Mouse (Mus musculus) myocyte (in vitro differentiated cells): ENCODE data around the gene Phgr1. TPM values are rescaled to one million over a fixed set of nuclear protein-coding genes. Genes with fewer than 3 reads are reported as not detected.

Experiments used
- H3K27me3 ChIP-seq: one replicate; pipeline ENCODE4 v1.6.1; 2011; ENCODE audit not compliant: control insufficient read depth, insufficient read depth, insufficient read length
- H3K36me3 ChIP-seq: one replicate; pipeline ENCODE4 v1.6.1; 2011; ENCODE audit not compliant: control insufficient read depth, insufficient read depth
- H3K4me2 ChIP-seq: one replicate; pipeline ENCODE4 v1.6.1; 2011; ENCODE audit warnings: low read depth, control low read depth
- H3K4me3 ChIP-seq: one replicate; pipeline ENCODE4 v1.5.1; 2011; ENCODE audit warnings: mild to moderate bottlenecking, control low read depth, moderate library complexity
- H3K79me2 ChIP-seq: one replicate; pipeline ENCODE4 v1.6.1; 2011; ENCODE audit not compliant: control insufficient read depth, insufficient read depth
- H3ac ChIP-seq: one replicate; pipeline ENCODE4 v1.6.1; 2011; ENCODE audit not compliant: control insufficient read depth, insufficient read length
- CEBPB ChIP-seq: IDR thresholded peaks from 2 replicates; pipeline ENCODE4 v1.6.1; 2011; ENCODE audit warnings: mild to moderate bottlenecking, moderate library complexity; ENCODE audit not compliant: poor library complexity, insufficient read depth, severe bottlenecking
- E2F4 ChIP-seq: IDR thresholded peaks from one replicate; pipeline ENCODE4 v1.6.1; 2011; ENCODE audit warnings: mild to moderate bottlenecking, control low read depth, moderate library complexity; ENCODE audit not compliant: insufficient read depth
- MAX ChIP-seq: IDR thresholded peaks from one replicate; pipeline ENCODE4 v1.6.1; 2011; ENCODE audit warnings: low read depth, mild to moderate bottlenecking, control low read depth
- MYOD1 ChIP-seq, 3 experiments: IDR thresholded peaks; one replicate each; pipeline ENCODE4 v1.6.1; 2011; ENCODE audit warnings: control low read depth in 2 of 3, low read depth in 2 of 3, mild to moderate bottlenecking in 2 of 3, moderate library complexity in 1 of 3; ENCODE audit not compliant: insufficient read length in 2 of 3, control insufficient read depth in 1 of 3
- MYOG ChIP-seq, 3 experiments: IDR thresholded peaks; one replicate each; pipeline ENCODE4 v1.6.1; 2011; ENCODE audit warnings: control low read depth in 2 of 3, low read depth in 2 of 3, mild to moderate bottlenecking in 2 of 3; ENCODE audit not compliant: insufficient read length in 2 of 3, control insufficient read depth in 1 of 3, insufficient read depth in 1 of 3
- POLR2A ChIP-seq: IDR thresholded peaks from one replicate; pipeline ENCODE4 v1.6.1; 2011; ENCODE audit warnings: low read depth, mild to moderate bottlenecking, control low read depth, moderate library complexity; ENCODE audit not compliant: insufficient read length
- POLR2AphosphoS2 ChIP-seq: IDR thresholded peaks from one replicate; pipeline ENCODE4 v1.6.1; 2011; ENCODE audit warnings: low read depth, control low read depth; ENCODE audit not compliant: insufficient read length
- REST ChIP-seq: IDR thresholded peaks from one replicate; pipeline ENCODE4 v1.6.1; 2011; ENCODE audit warnings: mild to moderate bottlenecking, control low read depth, moderate library complexity; ENCODE audit not compliant: insufficient read depth, insufficient read length
- SRF ChIP-seq: IDR thresholded peaks from one replicate; pipeline ENCODE4 v1.6.1; 2011; ENCODE audit warnings: low read depth; ENCODE audit not compliant: control insufficient read depth, insufficient read length
- TCF12 ChIP-seq: IDR thresholded peaks from one replicate; pipeline ENCODE4 v1.6.1; 2011; ENCODE audit warnings: mild to moderate bottlenecking, control low read depth; ENCODE audit not compliant: poor library complexity, insufficient read depth, severe bottlenecking
- TCF3 ChIP-seq: IDR thresholded peaks from one replicate; pipeline ENCODE4 v1.6.1; 2011; ENCODE audit warnings: low read depth, control low read depth; ENCODE audit not compliant: insufficient read length
- USF1 ChIP-seq: IDR thresholded peaks from one replicate; pipeline ENCODE4 v1.6.1; 2011; ENCODE audit warnings: low read depth, mild to moderate bottlenecking, control low read depth, moderate library complexity
- polyA plus RNA-seq: library from polyadenylated mRNA; unstranded; fragments of >200 nt; fragmentation: generic; extraction: Trizol; gene quantifications from one replicate; pipeline ENCODE4 v1.2.1, GENCODE M21; 2012; ENCODE audit warnings: missing spikeins

Phgr1 gene
- polyA plus RNA-seq, 1 experiment = not detected

GRCm38 (mm10) chr2:118733341-118733740 is 39.2 kb upstream of the Phgr1 start:
- TF ChIP-seq E2F4 = no peak
- no peak for TF ChIP-seq TCF12
- TF ChIP-seq MAX = no peak
- TF ChIP-seq POLR2AphosphoS2 = no peak
- no peak for TF ChIP-seq REST
- no peak for TF ChIP-seq MYOG (IDR thresholded peaks at IDR 0.05; ENCODE audit: control insufficient read depth in 1 of 3, insufficient read depth in 1 of 3, insufficient read length in 2 of 3, low read depth in 2 of 3)
- TF ChIP-seq USF1 = no peak
- TF ChIP-seq MYOD1 (IDR thresholded peaks at IDR 0.05; ENCODE audit: control insufficient read depth in 1 of 3, insufficient read length in 2 of 3, low read depth in 2 of 3) = no peak
- no peak for TF ChIP-seq TCF3
- no peak for TF ChIP-seq SRF
- no peak for TF ChIP-seq CEBPB
- TF ChIP-seq POLR2A = no peak
- Histone ChIP-seq H3K79me2 (no peaks in the 10 kb centered on the region), H3K4me3 (no peak overlapping the region), H3K36me3 (no peaks in the 10 kb centered on the region), H3K4me2 (no peak overlapping the region), H3ac (no peak overlapping the region), H3K27me3 (peaks cover 17% of the 10 kb centered on the region)

- Histone ChIP-seq H3K27me3 (peaks cover 6% of the 10 kb centered on the region), H3K79me2 (no peaks in the 10 kb centered on the region), H3K36me3 (no peaks in the 10 kb centered on the region), H3ac (no peak overlapping the region), H3K4me2 (no peak overlapping the region), H3K4me3 (no peak overlapping the region)
- no peak for TF ChIP-seq MYOG (IDR thresholded peaks at IDR 0.05; ENCODE audit: control insufficient read depth in 1 of 3, insufficient read depth in 1 of 3, insufficient read length in 2 of 3, low read depth in 2 of 3)
- no peak for TF ChIP-seq CEBPB
- TF ChIP-seq MYOD1 (IDR thresholded peaks at IDR 0.05; ENCODE audit: control insufficient read depth in 1 of 3, insufficient read length in 2 of 3, low read depth in 2 of 3) = peak in 1 of 3 experiments; percentile 2
Measured at GRCm38 (mm10) chr2:118740341-118740740, 32.2 kb upstream of the Phgr1 start.

GRCm38 (mm10) chr2:118741183-118741582 is 31.4 kb upstream of the Phgr1 start:
- H3K4me3 ChIP-seq = no peak overlapping the region
- no peaks in the 10 kb centered on the region for H3K79me2 ChIP-seq
- H3K27me3 ChIP-seq = peaks cover under 1% of the 10 kb centered on the region
- no peak for TF ChIP-seq E2F4
- no peak for TF ChIP-seq TCF12
- TF ChIP-seq REST = no peak
- TF ChIP-seq MYOG (IDR thresholded peaks at IDR 0.05; ENCODE audit: control insufficient read depth in 1 of 3, insufficient read depth in 1 of 3, insufficient read length in 2 of 3, low read depth in 2 of 3) = peak in 1 of 3 experiments; percentile 43
- H3K36me3 ChIP-seq = no peaks in the 10 kb centered on the region
- no peak overlapping the region for H3ac ChIP-seq
- no peak overlapping the region for H3K4me2 ChIP-seq

- no peak overlapping the region for H3K4me3 ChIP-seq
- H3K79me2 ChIP-seq = no peaks in the 10 kb centered on the region
- H3ac ChIP-seq = no peak overlapping the region
- H3K36me3 ChIP-seq = no peaks in the 10 kb centered on the region
- no peaks in the 10 kb centered on the region for H3K27me3 ChIP-seq
- H3K4me2 ChIP-seq = no peak overlapping the region
- TF ChIP-seq POLR2A (no peak), USF1 (no peak), E2F4 (no peak), MYOD1 (IDR thresholded peaks at IDR 0.05; ENCODE audit: control insufficient read depth in 1 of 3, insufficient read length in 2 of 3, low read depth in 2 of 3) (no peak), SRF (no peak), REST (no peak), TCF12 (no peak), TCF3 (no peak)
Measured at GRCm38 (mm10) chr2:118743261-118743943, 29.2 kb upstream of the Phgr1 start.

- Histone ChIP-seq H3ac (no peak overlapping the region), H3K4me3 (peak overlapping the region; percentile 49), H3K36me3 (no peaks in the 10 kb centered on the region), H3K4me2 (peak overlapping the region; percentile 75), H3K79me2 (no peaks in the 10 kb centered on the region), H3K27me3 (no peaks in the 10 kb centered on the region)
- TF ChIP-seq TCF12 (no peak), E2F4 (no peak), SRF (no peak), MYOD1 (IDR thresholded peaks at IDR 0.05; ENCODE audit: control insufficient read depth in 1 of 3, insufficient read length in 2 of 3, low read depth in 2 of 3) (no peak), REST (no peak), MYOG (IDR thresholded peaks at IDR 0.05; ENCODE audit: control insufficient read depth in 1 of 3, insufficient read depth in 1 of 3, insufficient read length in 2 of 3, low read depth in 2 of 3) (no peak)
Measured at GRCm38 (mm10) chr2:118744621-118745020, 27.9 kb upstream of the Phgr1 start.
